Mouse (Mus musculus) heart, adult 2 months (tissue): ENCODE data around the gene D430041D05Rik.

Experiments used
- CTCF ChIP-seq: fragments of 200-600 bp; IDR thresholded peaks from 2 replicates; pipeline ENCODE4 v1.8.1; 2022; ENCODE audit warnings: antibody characterized with exemption, mild to moderate bottlenecking, moderate library complexity
- POLR2A ChIP-seq: fragments of 200-500 bp; IDR thresholded peaks from 2 replicates; pipeline ENCODE4 v1.6.1; 2011; ENCODE audit warnings: mild to moderate bottlenecking, low read depth, low read length, control low read depth; ENCODE audit not compliant: insufficient read depth

- TF ChIP-seq CTCF = no peak
- no peak for TF ChIP-seq POLR2A
Observed at GRCm38 (mm10) chr2:104354117-104354516, 56.7 kb downstream of the D430041D05Rik start.
